ENCODE assay signal across 23 mouse cellular contexts in genomic region chr14:121973114-121973513, GRCm38 (mm10). TPM values are rescaled to one million over a fixed set of nuclear protein-coding genes. Genes with fewer than 3 reads are reported as not detected.
DNase-seq lines count a peak whose midpoint lies in the region; ATAC-seq and TF ChIP-seq lines count a peak whose summit lies in the region.
"Had no signal": no experiment of that assay in that cellular context is flagged by ENCODE, and none has a peak within 500 bp of the region (broad histone marks: within the 10 kb centered on the region; RNA-seq: fewer than 3 reads in every experiment).

No protein-coding gene starts in this region.

- H3K4me1 ChIP-seq in heart, embryonic 10.5 days = no peaks in the 10 kb centered on the region; the same call in 1 of the 2 replicates
- H3K4me1 ChIP-seq in intestine, postnatal 0 days (replicated peaks; ENCODE audit: control insufficient read depth, insufficient read depth, low read length) = no peaks in the 10 kb centered on the region
- H3K4me1 ChIP-seq: embryonic facial prominence, embryonic 10.5 days; embryonic facial prominence, embryonic 12.5 days; forebrain, embryonic 13.5 days; forebrain, embryonic 15.5 days had no signal

- H3K9ac ChIP-seq in intestine, postnatal 0 days (ENCODE audit: low read depth, low read length) = no peak overlapping the region
- H3K9ac ChIP-seq: embryonic facial prominence, embryonic 12.5 days; forebrain, embryonic 13.5 days; forebrain, embryonic 15.5 days; forebrain, postnatal 0 days had no signal

- DNase-seq in heart, embryonic 10.5 days (ENCODE audit: low spot score) = peak; percentile 31
- no peak for DNase-seq in heart, postnatal 25 days (ENCODE audit: low spot score)
- no peak for DNase-seq in kidney, postnatal 10 days
- DNase-seq: adrenal gland, adult 2 months; adrenal gland, postnatal 10 days; adrenal gland, postnatal 25 days; cerebellum, adult 11 months; cerebellum, adult 18-20 months; cerebellum, adult 8-10 months; cerebellum, adult 9-11 months; cerebellum, postnatal 14 days; cerebellum, postnatal 36 days; forebrain, postnatal 0 days had no signal

- no peak overlapping the region for H3K27ac ChIP-seq in heart, embryonic 10.5 days
- no peak overlapping the region for H3K27ac ChIP-seq in intestine, postnatal 0 days (ENCODE audit: low read depth, low read length)
- H3K27ac ChIP-seq: embryonic facial prominence, embryonic 10.5 days; embryonic facial prominence, embryonic 12.5 days; forebrain, embryonic 13.5 days; forebrain, embryonic 15.5 days had no signal

- H3K4me2 ChIP-seq in intestine, postnatal 0 days (replicated peaks; ENCODE audit: low read depth) = no peak overlapping the region
- H3K4me2 ChIP-seq: embryonic facial prominence, embryonic 12.5 days; forebrain, embryonic 13.5 days; forebrain, embryonic 15.5 days had no signal

- intact Hi-C loops in heart, postnatal 25 days (cut with DNase I) = no loop called here

- H3K9me3 ChIP-seq in heart, embryonic 10.5 days = no peaks in the 10 kb centered on the region
- H3K9me3 ChIP-seq in intestine, postnatal 0 days (ENCODE audit: control insufficient read depth) = no peaks in the 10 kb centered on the region
- H3K9me3 ChIP-seq: embryonic facial prominence, embryonic 10.5 days; embryonic facial prominence, embryonic 12.5 days; forebrain, embryonic 13.5 days; forebrain, embryonic 15.5 days had no signal

- H3K36me3 ChIP-seq in heart, embryonic 10.5 days = peaks cover 14% of the 10 kb centered on the region
- H3K36me3 ChIP-seq in intestine, postnatal 0 days (ENCODE audit: control insufficient read depth, insufficient read depth) = peaks cover 10% of the 10 kb centered on the region; the same call in 1 of the 2 replicates
- H3K36me3 ChIP-seq: forebrain, embryonic 15.5 days had no signal

- no peaks in the 10 kb centered on the region for H3K27me3 ChIP-seq in heart, embryonic 10.5 days (ENCODE audit: insufficient read depth, poor library complexity, severe bottlenecking)
- H3K27me3 ChIP-seq in intestine, postnatal 0 days (replicated peaks; ENCODE audit: control insufficient read depth, insufficient read depth, low read length) = no peaks in the 10 kb centered on the region
- H3K27me3 ChIP-seq: embryonic facial prominence, embryonic 12.5 days; forebrain, embryonic 13.5 days; forebrain, embryonic 15.5 days had no signal

- H3K4me3 ChIP-seq in heart, embryonic 10.5 days = no peak overlapping the region
- H3K4me3 ChIP-seq in intestine, postnatal 0 days (ENCODE audit: low read depth, low read length) = no peak overlapping the region
- H3K4me3 ChIP-seq: embryonic facial prominence, embryonic 10.5 days; embryonic facial prominence, embryonic 12.5 days; forebrain, embryonic 13.5 days; forebrain, embryonic 15.5 days had no signal

- WGBS in heart, embryonic 10.5 days = 94% methylated on average over 10 of the region's 10 CpGs
- WGBS in intestine, postnatal 0 days = 88% methylated on average over 10 of the region's 10 CpGs

- TF ChIP-seq CTCF in intestine, postnatal 0 days (IDR thresholded peaks at IDR 0.05; ENCODE audit: low read depth) = no peak

- ATAC-seq in common myeloid progenitor, adult 5-6 weeks (replicated peaks; ENCODE audit: low read depth, poor library complexity, severe bottlenecking) = peak; percentile 46
- peak; percentile 78 for ATAC-seq in megakaryocyte, adult 5-6 weeks (ENCODE audit: poor library complexity, severe bottlenecking)
- ATAC-seq in monocyte, adult 5-6 weeks (replicated peaks; ENCODE audit: insufficient number of reproducible peaks, low FRiP score, low TSS enrichment, poor library complexity, severe bottlenecking) = peak; percentile 62
- no peak for ATAC-seq in intestine, postnatal 0 days
- no peak for ATAC-seq in CD4-positive, CD25-positive, alpha-beta regulatory T cell, adult 4 months
- ATAC-seq: forebrain, embryonic 13.5 days; forebrain, embryonic 15.5 days; forebrain, postnatal 0 days had no signal

RNA-seq across cellular contexts. Expression of gene Gpr183, which starts 8.1 kb away (rescaled TPM):
- 1.6 and 2.3 TPM in 2 replicates for polyA plus RNA-seq in heart, embryonic 10.5 days (2016; fragmentation: Nextera tagmentation; extraction: Ambion mirVana)
- 1 to 10 TPM; 1.4 to 1.6 TPM for total RNA-seq in heart, postnatal 25 days (2021)
- total RNA-seq in common myeloid progenitor, adult 5-6 weeks (2017) = 2.9 and 8.1 TPM in 2 replicates
- total RNA-seq in megakaryocyte, adult 5-6 weeks (2015) = 39.0 and 39.1 TPM in 2 replicates
- 33.8 and 36.4 TPM in 2 replicates for total RNA-seq in megakaryocyte, adult 5-6 weeks (2017)
- total RNA-seq in monocyte, adult 5-6 weeks (2017) = 14.6 to 34.3 TPM (median 25.6 TPM) in 3 replicates
- polyA plus RNA-seq in intestine, postnatal 0 days (2015; fragmentation: Nextera tagmentation; extraction: Ambion mirVana) = 1.5 and 1.6 TPM in 2 replicates
- polyA plus RNA-seq in CD4-positive, CD25-positive, alpha-beta regulatory T cell, adult 4 months (2017; shearing (Covaris generic)) = 100 to 1,000 TPM; 102 to 104 TPM

RNA-seq across cellular contexts. Expression of gene Gpr18, which starts 57.5 kb away (rescaled TPM):
- polyA plus RNA-seq in heart, embryonic 10.5 days (2016; fragmentation: Nextera tagmentation; extraction: Ambion mirVana) = 0.34 TPM in 1 of 2 replicates, not detected in the other
- under 1 TPM; 0.28 to 0.29 TPM for total RNA-seq in heart, postnatal 25 days (2021)
- 1.7 and 3.7 TPM in 2 replicates for total RNA-seq in common myeloid progenitor, adult 5-6 weeks (2017)
- 11.3 and 16.1 TPM in 2 replicates for total RNA-seq in megakaryocyte, adult 5-6 weeks (2015)
- total RNA-seq in megakaryocyte, adult 5-6 weeks (2017) = 11.9 and 12.9 TPM in 2 replicates
- total RNA-seq in monocyte, adult 5-6 weeks (2017) = 31.4 to 45.9 TPM (median 34.6 TPM) in 3 replicates
- polyA plus RNA-seq in intestine, postnatal 0 days (2015; fragmentation: Nextera tagmentation; extraction: Ambion mirVana) = 0.10 and 0.13 TPM in 2 replicates
- 10 to 100 TPM; 92.7 to 95.9 TPM for polyA plus RNA-seq in CD4-positive, CD25-positive, alpha-beta regulatory T cell, adult 4 months (2017; shearing (Covaris generic))
- total RNA-seq: forebrain, postnatal 0 days had no signal
- polyA plus RNA-seq: brain, embryonic 14.5 days; forebrain, postnatal 0 days had no signal

Comparison
In these comparisons a context has a peak if more than half of its experiments do, and no peak if none do; other contexts are left out.
1. ATAC-seq: peak in common myeloid progenitor, adult 5-6 weeks (single experiment), megakaryocyte, adult 5-6 weeks (single experiment) and monocyte, adult 5-6 weeks (single experiment); none in intestine, postnatal 0 days (single experiment) and CD4-positive, CD25-positive, alpha-beta regulatory T cell, adult 4 months (single experiment).